Mouse (Mus musculus) forebrain, embryonic 12.5 days (tissue): ENCODE measurements around the gene St14. TPM values are rescaled to one million over a fixed set of nuclear protein-coding genes. Genes with fewer than 3 reads are reported as not detected.

Experiments
- ATAC-seq: fragments of 200-750 bp; cut with Nextera tagmentation; 2 replicates; pipeline ENCODE4 v1.8.0; 2017; ENCODE audit warnings: moderate TSS enrichment; ENCODE audit not compliant: low FRiP score
- H3K27ac ChIP-seq: fragments of 300-500 bp; sonication (generic); 2 replicates; pipeline ENCODE4 v1.5.1; 2016; ENCODE audit warnings: mild to moderate bottlenecking
- H3K27me3 ChIP-seq: fragments of 300-500 bp; sonication (generic); 2 replicates; pipeline ENCODE4 v1.6.1; 2016; ENCODE audit warnings: mild to moderate bottlenecking
- H3K36me3 ChIP-seq: fragments of 300-500 bp; sonication (generic); replicated peaks from 2 replicates; pipeline ENCODE4 v1.6.1; 2016; ENCODE audit warnings: mild to moderate bottlenecking
- H3K4me1 ChIP-seq: fragments of 300-500 bp; sonication (generic); 2 replicates; pipeline ENCODE4 v1.6.1; 2016
- H3K4me2 ChIP-seq: fragments of 300-500 bp; sonication (generic); 2 replicates; pipeline ENCODE4 v1.6.1; 2016; ENCODE audit warnings: mild to moderate bottlenecking, moderate library complexity
- H3K4me3 ChIP-seq: fragments of 300-500 bp; sonication (generic); replicated peaks from 2 replicates; pipeline ENCODE4 v1.5.1; 2016; ENCODE audit warnings: mild to moderate bottlenecking
- H3K9ac ChIP-seq: fragments of 300-500 bp; sonication (generic); 2 replicates; pipeline ENCODE4 v1.6.1; 2016; ENCODE audit warnings: mild to moderate bottlenecking
- H3K9me3 ChIP-seq: fragments of 300-500 bp; sonication (generic); 2 replicates; pipeline ENCODE4 v1.6.1; 2016
- WGBS: fragments of 180-500 bp; shearing (Covaris S2); methylation state at CpG from one replicate; pipeline ENCODE4 v1.1.7; 2016; 5-methylcytosine and 5-hydroxymethylcytosine counted together
- polyA plus RNA-seq: library from polyadenylated mRNA; unstranded; fragments of >200 nt; fragmentation: Nextera tagmentation; extraction: Ambion mirVana; gene quantifications from 2 replicates; pipeline ENCODE4 v1.2.1, GENCODE M21; 2016

The St14 gene
- polyA plus RNA-seq, 1 experiment from 2014 or later = 2.5 TPM

DNA sequence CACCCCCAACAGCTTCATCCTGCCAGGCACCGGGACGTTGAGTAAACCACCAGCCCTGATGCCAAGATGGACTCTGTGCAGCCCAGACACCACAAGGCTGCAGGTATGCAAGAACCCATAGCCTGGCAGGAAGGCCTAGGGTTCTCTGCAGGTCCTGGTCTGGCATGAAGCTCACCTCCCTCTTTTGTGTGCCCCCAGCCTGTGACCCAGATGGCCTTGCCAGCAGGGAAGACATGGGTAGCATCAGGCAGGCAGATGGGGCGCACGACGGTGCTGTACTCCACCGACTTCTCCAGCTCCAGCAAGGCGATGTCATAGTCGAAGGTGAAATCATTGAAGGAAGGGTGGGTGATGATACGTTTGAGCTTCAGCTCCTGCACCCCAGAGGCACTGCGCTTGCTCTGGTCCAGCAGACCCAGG, 40.5 kb downstream of the St14 start:
- Histone ChIP-seq H3K4me3 (no peak overlapping the region), H3K27me3 (peaks cover 4% of the 10 kb centered on the region; the same call in 1 of the 2 replicates), H3K4me2 (no peak overlapping the region), H3K4me1 (peaks cover 2% of the 10 kb centered on the region; the same call in 1 of the 2 replicates), H3K36me3 (no peaks in the 10 kb centered on the region), H3K27ac (no peak overlapping the region), H3K9ac (no peak overlapping the region), H3K9me3 (no peaks in the 10 kb centered on the region)
- WGBS = 94% methylated on average over 10 of the region's 10 CpGs
- no peak for ATAC-seq

DNA sequence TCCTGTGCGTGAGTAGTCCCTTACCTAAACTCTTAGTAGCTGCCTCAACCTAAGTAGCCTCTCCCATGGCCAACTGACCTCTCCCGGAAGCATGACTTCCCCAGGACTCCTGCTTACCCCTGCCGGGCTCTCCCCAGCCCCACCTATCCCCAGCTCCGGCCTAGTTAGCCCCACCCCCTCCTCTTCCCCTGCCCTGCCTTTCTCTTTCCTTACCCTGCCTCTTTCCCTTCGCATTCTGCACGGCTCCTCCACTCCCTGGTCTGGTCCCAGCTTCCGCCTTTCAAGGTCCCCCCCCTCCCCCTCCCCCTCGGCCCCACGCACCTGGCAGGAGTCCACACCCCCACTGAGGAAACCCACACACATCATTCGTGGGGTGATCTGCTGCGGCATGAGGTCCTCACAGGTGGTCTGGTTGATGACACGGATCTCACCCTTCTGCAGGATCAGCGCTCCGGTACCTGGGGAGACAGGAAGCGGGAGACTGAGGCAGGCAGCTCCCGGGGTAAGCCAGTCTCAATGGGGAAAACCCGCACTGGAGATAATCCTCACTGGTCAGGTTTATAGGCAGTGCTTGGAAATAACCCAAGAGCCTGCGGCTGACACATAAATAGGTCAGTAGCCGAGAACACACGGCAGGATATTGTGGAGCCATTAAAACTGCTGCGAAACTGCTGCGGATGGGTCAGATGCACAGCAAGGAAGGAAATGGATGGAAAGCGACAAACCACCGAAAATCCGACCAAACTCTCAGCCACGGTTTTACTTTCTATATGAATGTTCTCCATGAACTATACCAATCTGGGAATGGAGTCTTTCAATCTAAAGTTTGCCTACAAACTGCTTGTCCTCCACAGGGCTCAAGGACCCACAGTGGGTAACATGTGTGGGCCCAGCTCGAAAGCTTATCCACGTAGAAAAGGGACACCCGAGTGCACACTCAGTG, 41.3 kb downstream of the St14 start:
- 84% methylated on average over 29 of the region's 29 CpGs for WGBS
- H3K4me3 ChIP-seq = no peak overlapping the region
- no peak for ATAC-seq
- H3K36me3 ChIP-seq = no peaks in the 10 kb centered on the region
- no peaks in the 10 kb centered on the region for H3K9me3 ChIP-seq
- no peak overlapping the region for H3K9ac ChIP-seq
- H3K4me2 ChIP-seq = no peak overlapping the region
- H3K27ac ChIP-seq = no peak overlapping the region
- peaks cover 3% of the 10 kb centered on the region; the same call in 1 of the 2 replicates for H3K4me1 ChIP-seq
- H3K27me3 ChIP-seq = peaks cover 4% of the 10 kb centered on the region; the same call in 1 of the 2 replicates

DNA sequence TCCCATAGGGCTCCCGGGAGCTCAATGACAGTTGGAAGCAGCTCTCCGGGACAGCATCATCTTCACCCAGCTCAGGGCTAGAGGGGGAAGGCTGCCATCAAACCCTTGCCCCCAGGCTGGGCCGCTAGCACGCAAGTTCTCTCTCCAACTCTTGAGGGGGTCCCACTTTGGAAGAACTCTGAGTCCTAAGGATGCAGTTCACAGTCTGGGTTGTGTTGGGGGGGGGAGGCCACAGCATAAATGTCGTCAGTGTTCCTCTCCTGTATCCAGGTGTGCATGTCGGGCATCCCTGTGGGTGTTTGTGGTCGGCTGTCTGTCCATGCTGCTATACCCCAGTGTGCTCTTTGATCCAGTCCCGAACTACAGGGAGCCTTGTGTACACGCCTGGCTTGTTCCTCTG, 42.1 kb downstream of the St14 start:
- Histone ChIP-seq H3K4me1 (peaks cover 3% of the 10 kb centered on the region; the same call in 1 of the 2 replicates), H3K9ac (no peak overlapping the region), H3K4me2 (no peak overlapping the region), H3K36me3 (no peaks in the 10 kb centered on the region), H3K9me3 (no peaks in the 10 kb centered on the region), H3K27ac (no peak overlapping the region), H3K4me3 (no peak overlapping the region), H3K27me3 (peaks cover 4% of the 10 kb centered on the region; the same call in 1 of the 2 replicates)
- ATAC-seq = no peak
- WGBS = 85% methylated on average over 9 of the region's 9 CpGs

- H3K9ac ChIP-seq = no peak overlapping the region
- peaks cover 3% of the 10 kb centered on the region; the same call in 1 of the 2 replicates for H3K4me1 ChIP-seq
- 92% methylated on average over 4 of the region's 4 CpGs for WGBS
- ATAC-seq = no peak
- no peaks in the 10 kb centered on the region for H3K36me3 ChIP-seq
- peaks cover 4% of the 10 kb centered on the region; the same call in 1 of the 2 replicates for H3K27me3 ChIP-seq
- no peaks in the 10 kb centered on the region for H3K9me3 ChIP-seq
- H3K27ac ChIP-seq = no peak overlapping the region
- H3K4me3 ChIP-seq = no peak overlapping the region
- no peak overlapping the region for H3K4me2 ChIP-seq
Measured at GRCm38 (mm10) chr9:31088883-31089282, 42.8 kb downstream of the St14 start.

DNA sequence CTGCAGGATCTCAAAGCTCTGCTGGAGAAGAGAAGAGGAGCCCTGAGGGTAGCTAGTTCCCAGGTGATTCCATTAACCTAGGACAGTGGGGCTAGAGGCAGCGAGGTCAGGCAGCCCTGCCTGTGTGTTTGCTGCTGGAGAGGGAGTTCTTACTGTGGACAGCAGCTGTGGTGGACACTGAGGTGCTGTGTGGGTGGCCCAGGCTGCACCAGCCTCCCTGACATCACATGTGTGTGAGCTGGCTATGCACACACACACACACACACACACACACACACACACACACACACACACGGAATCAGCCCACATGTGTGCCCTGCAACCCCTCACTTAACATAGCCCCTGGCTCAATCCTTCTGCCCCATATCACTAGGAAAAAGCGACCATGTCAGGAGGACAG, 43.5 kb downstream of the St14 start:
- WGBS = 72% methylated on average over 3 of the region's 3 CpGs
- H3K9ac ChIP-seq = no peak overlapping the region
- H3K9me3 ChIP-seq = no peaks in the 10 kb centered on the region
- no peak overlapping the region for H3K27ac ChIP-seq
- H3K4me2 ChIP-seq = no peak overlapping the region
- no peaks in the 10 kb centered on the region for H3K36me3 ChIP-seq
- no peak for ATAC-seq
- no peak overlapping the region for H3K4me3 ChIP-seq
- H3K4me1 ChIP-seq = peaks cover 3% of the 10 kb centered on the region; the same call in 1 of the 2 replicates
- peaks cover 9% of the 10 kb centered on the region; the same call in 1 of the 2 replicates for H3K27me3 ChIP-seq

DNA sequence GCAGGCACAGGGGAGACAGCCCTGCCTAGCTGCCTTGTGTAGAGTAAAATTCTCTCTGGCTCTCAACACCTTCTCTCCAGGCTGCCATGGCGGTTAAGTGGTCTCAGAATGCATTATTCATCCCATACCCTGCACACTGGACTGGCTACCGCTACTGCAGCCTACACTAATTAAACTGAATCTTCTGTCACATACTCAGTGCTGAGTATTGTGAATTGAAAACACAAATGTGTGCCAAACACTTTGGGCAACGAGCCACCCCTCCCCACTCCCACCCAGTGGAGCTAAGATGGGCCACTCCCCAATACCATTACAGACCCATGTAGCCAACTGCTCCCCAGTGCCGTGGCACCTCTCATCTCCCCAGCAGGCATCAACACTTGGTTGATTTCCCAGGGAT, 44.2 kb downstream of the St14 start:
- H3K9ac ChIP-seq = no peak overlapping the region
- H3K9me3 ChIP-seq = no peaks in the 10 kb centered on the region
- no peak overlapping the region for H3K4me3 ChIP-seq
- 54% methylated on average over 4 of the region's 4 CpGs for WGBS
- peaks cover 11% of the 10 kb centered on the region; the same call in 1 of the 2 replicates for H3K27me3 ChIP-seq
- peaks cover 3% of the 10 kb centered on the region; the same call in 1 of the 2 replicates for H3K4me1 ChIP-seq
- H3K4me2 ChIP-seq = no peak overlapping the region
- no peak overlapping the region for H3K27ac ChIP-seq
- ATAC-seq = no peak
- H3K36me3 ChIP-seq = no peaks in the 10 kb centered on the region

GRCm38 (mm10) chr9:31086754-31087145, 44.9 kb downstream of the St14 start:
- peaks cover 6% of the 10 kb centered on the region; the same call in 1 of the 2 replicates for H3K4me1 ChIP-seq
- no peak overlapping the region for H3K9ac ChIP-seq
- 79% methylated on average over 7 of the region's 7 CpGs for WGBS

DNA sequence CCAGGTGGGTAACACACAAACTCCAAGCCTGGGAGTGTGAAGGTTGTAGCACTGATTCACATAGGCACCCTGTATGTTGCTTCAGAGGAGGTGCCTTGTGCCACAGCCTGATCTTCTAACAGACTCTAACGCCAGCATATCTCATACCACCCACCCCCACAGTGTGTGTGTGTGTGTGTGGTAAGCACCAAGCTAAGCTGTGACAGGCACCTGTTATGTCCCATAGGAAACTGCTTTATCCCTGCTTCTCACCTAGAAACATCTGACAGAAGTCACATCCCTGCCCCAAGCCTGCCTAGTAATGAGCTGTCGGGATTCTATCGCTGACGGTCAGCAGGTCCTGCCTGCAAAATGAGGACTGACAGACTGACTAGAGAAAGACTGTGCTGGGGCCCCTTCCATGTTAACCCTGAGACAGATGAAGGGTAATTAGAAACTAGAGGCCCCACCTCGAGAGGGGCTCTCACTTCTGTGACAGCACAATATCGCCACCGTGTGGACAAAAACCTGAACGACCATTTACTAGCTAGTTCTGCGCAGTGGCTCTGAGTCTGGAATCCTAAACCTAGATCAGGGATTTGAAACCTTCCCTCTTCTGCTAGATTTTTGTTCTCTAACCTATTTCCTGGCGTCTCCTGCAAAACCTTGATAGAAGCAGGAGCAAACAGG, 45.4 kb downstream of the St14 start:
- H3K9ac ChIP-seq = no peak overlapping the region
- H3K36me3 ChIP-seq = no peaks in the 10 kb centered on the region
- ATAC-seq = peak; percentile 69; the same call in 1 of the 2 replicates
- H3K27me3 ChIP-seq = peaks cover 11% of the 10 kb centered on the region; the same call in 1 of the 2 replicates
- H3K4me3 ChIP-seq = no peak overlapping the region
- no peak overlapping the region for H3K4me2 ChIP-seq
- WGBS = 14% methylated on average over 10 of the region's 10 CpGs
- H3K27ac ChIP-seq = no peak overlapping the region
- peaks cover 6% of the 10 kb centered on the region; the same call in 1 of the 2 replicates for H3K4me1 ChIP-seq
- H3K9me3 ChIP-seq = no peaks in the 10 kb centered on the region

More at GRCm38 (mm10) chr9:31086754-31087145, 44.9 kb downstream of the St14 start:
- H3K4me3 ChIP-seq = no peak overlapping the region
- no peak for ATAC-seq
- no peaks in the 10 kb centered on the region for H3K36me3 ChIP-seq
- H3K27ac ChIP-seq = no peak overlapping the region
- no peaks in the 10 kb centered on the region for H3K9me3 ChIP-seq
- H3K27me3 ChIP-seq = peaks cover 11% of the 10 kb centered on the region; the same call in 1 of the 2 replicates
- H3K4me2 ChIP-seq = no peak overlapping the region

- H3K36me3 ChIP-seq = no peaks in the 10 kb centered on the region
- 79% methylated on average over 5 of the region's 5 CpGs for WGBS
- H3K4me2 ChIP-seq = no peak overlapping the region
- H3K9me3 ChIP-seq = no peaks in the 10 kb centered on the region
- H3K27ac ChIP-seq = no peak overlapping the region
- no peak for ATAC-seq
- H3K9ac ChIP-seq = no peak overlapping the region
- H3K4me1 ChIP-seq = peaks cover 6% of the 10 kb centered on the region; the same call in 1 of the 2 replicates
- no peak overlapping the region for H3K4me3 ChIP-seq
- peaks cover 11% of the 10 kb centered on the region; the same call in 1 of the 2 replicates for H3K27me3 ChIP-seq
Measured at GRCm38 (mm10) chr9:31085556-31085955, 46.1 kb downstream of the St14 start.

- H3K36me3 ChIP-seq = no peaks in the 10 kb centered on the region
Measured at GRCm38 (mm10) chr9:31082771-31083170, 48.9 kb downstream of the St14 start.

DNA sequence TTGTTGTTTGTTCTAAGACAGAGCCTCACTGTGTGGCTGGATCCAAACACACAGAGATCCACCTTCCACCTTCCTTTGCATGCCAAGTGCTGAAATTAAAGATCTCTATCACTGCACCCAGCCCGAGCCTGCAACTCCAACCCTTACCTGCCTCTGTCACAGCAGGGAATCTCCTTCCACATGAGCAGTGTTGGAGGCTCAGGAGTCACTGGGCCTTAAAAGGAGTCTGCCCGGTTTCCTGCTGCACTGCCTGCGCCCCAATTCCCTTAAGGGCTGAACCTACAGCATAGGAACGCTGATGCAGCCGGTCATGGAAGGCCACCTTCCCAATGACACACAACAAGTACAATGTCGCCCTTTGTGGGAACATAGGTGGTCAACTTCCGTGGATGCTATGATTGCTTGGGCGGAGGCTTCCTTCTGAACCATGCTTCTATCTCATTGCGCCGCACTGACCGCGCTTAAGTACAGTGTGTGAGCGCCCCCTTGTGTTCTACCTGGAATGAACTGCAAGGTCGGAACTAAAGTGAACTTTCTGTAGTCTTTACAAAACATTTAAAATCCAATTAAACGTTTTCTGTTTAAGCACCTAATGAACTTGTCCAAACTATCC, 49.5 kb downstream of the St14 start:
- WGBS = 6% methylated on average over 15 of the region's 15 CpGs
- no peaks in the 10 kb centered on the region for H3K36me3 ChIP-seq
- no peaks in the 10 kb centered on the region for H3K9me3 ChIP-seq
- H3K4me1 ChIP-seq = peaks cover 6% of the 10 kb centered on the region; the same call in 1 of the 2 replicates
- peak overlapping the region; percentile 43 for H3K4me2 ChIP-seq
- H3K9ac ChIP-seq = peak overlapping the region; percentile 33; the same call in 1 of the 2 replicates
- H3K27ac ChIP-seq = no peak overlapping the region
- peaks cover 7% of the 10 kb centered on the region; the same call in 1 of the 2 replicates for H3K27me3 ChIP-seq
- peak; percentile 37; the same call in 1 of the 2 replicates for ATAC-seq
- no peak overlapping the region; the same call in 1 of the 2 replicates for H3K4me3 ChIP-seq

More at GRCm38 (mm10) chr9:31082771-31083170, 48.9 kb downstream of the St14 start:
- peaks cover 6% of the 10 kb centered on the region; the same call in 1 of the 2 replicates for H3K4me1 ChIP-seq
- no peak overlapping the region for H3K4me3 ChIP-seq
- H3K27me3 ChIP-seq = peaks cover 7% of the 10 kb centered on the region; the same call in 1 of the 2 replicates
- H3K9me3 ChIP-seq = no peaks in the 10 kb centered on the region
- no peak overlapping the region for H3K9ac ChIP-seq
- WGBS = 77% methylated on average over 6 of the region's 6 CpGs
- ATAC-seq = no peak
- no peak overlapping the region for H3K27ac ChIP-seq
- H3K4me2 ChIP-seq = no peak overlapping the region
